Mouse (Mus musculus) lung, postnatal 0 days (tissue): ENCODE measurements around the gene Iltifb.
"Not testable (repeated sequence)": the region's sequence is repeated elsewhere in the genome, so short reads cannot be mapped to it uniquely, and the experiment has no call there.

Source experiments
- CTCF ChIP-seq: IDR thresholded peaks from 2 replicates; pipeline ENCODE4 v1.5.1; 2016; ENCODE audit warnings: antibody characterized with exemption, mild to moderate bottlenecking
- EP300 ChIP-seq: IDR thresholded peaks from 2 replicates; pipeline ENCODE4 v1.6.1; 2016; ENCODE audit warnings: antibody characterized with exemption, mild to moderate bottlenecking, control low read depth

GRCm38 (mm10) chr10:118282565-118282964, 12.3 kb downstream of the Iltifb start:
- TF ChIP-seq EP300, CTCF: not testable (repeated sequence)
